Mouse (Mus musculus): ENCODE measurements around the gene Gm21988. TPM values are rescaled to one million over a fixed set of nuclear protein-coding genes. Genes with fewer than 3 reads are reported as not detected.

Gene Gm21988
- polyA plus RNA-seq, 2 experiments: 4.2 to 4.5 TPM

GRCm38 (mm10) chr11:70191188-70191587 lies 48.4 kb downstream of the Gm21988 start:
- no peak for TF ChIP-seq EP300 (IDR thresholded peaks at IDR 0.05; ENCODE audit: low read depth)
- no peak for TF ChIP-seq CTCF (IDR thresholded peaks at IDR 0.05; ENCODE audit: low read depth)
- no peak overlapping the region for H3K4me3 ChIP-seq (ENCODE audit: insufficient read depth in 1 of 2, low read depth in 2 of 2, low read length in 2 of 2)
- ATAC-seq (ENCODE audit: insufficient read depth) (no peak), DNase-seq (ENCODE audit: low read depth in 3 of 3, low spot score in 3 of 3) (no peak)
- H3K9me3 ChIP-seq (ENCODE audit: control insufficient read depth, low read length): no peaks in the 10 kb centered on the region
- H3K4me1 ChIP-seq (replicated peaks; ENCODE audit: control insufficient read depth in 2 of 2, insufficient read depth in 2 of 2, low read length in 1 of 2): no peaks in the 10 kb centered on the region
- no peaks in the 10 kb centered on the region for H3K27me3 ChIP-seq (ENCODE audit: control insufficient read depth, insufficient read depth, low read length)
- no peak overlapping the region for H3K27ac ChIP-seq
- H3K36me3 ChIP-seq (replicated peaks; ENCODE audit: control insufficient read depth, insufficient read depth, low read depth): no peaks in the 10 kb centered on the region
- H3K4me2 ChIP-seq (ENCODE audit: low read depth): no peak overlapping the region
- H3K9ac ChIP-seq (replicated peaks): no peak overlapping the region
- WGBS (ENCODE audit: insufficient replicate concordance): 58% methylated on average over 6 of the region's 6 CpGs

GRCm38 (mm10) chr11:70189319-70190134 lies 50.1 kb downstream of the Gm21988 start:
- no peak for ATAC-seq (ENCODE audit: insufficient read depth)
- 78% methylated on average over 28 of the region's 28 CpGs for WGBS (ENCODE audit: insufficient replicate concordance)
- H3K9ac ChIP-seq (replicated peaks): no peak overlapping the region

More at GRCm38 (mm10) chr11:70189319-70190134, 50.1 kb downstream of the Gm21988 start:
- Histone ChIP-seq H3K27me3 (ENCODE audit: control insufficient read depth, insufficient read depth, low read length) (no peaks in the 10 kb centered on the region), H3K4me1 (replicated peaks; ENCODE audit: control insufficient read depth in 2 of 2, insufficient read depth in 2 of 2, low read length in 1 of 2) (no peaks in the 10 kb centered on the region), H3K27ac (no peak overlapping the region), H3K36me3 (replicated peaks; ENCODE audit: control insufficient read depth, insufficient read depth, low read depth) (no peaks in the 10 kb centered on the region), H3K4me2 (ENCODE audit: low read depth) (no peak overlapping the region), H3K9me3 (ENCODE audit: control insufficient read depth, low read length) (no peaks in the 10 kb centered on the region), H3K4me3 (ENCODE audit: insufficient read depth in 1 of 2, low read depth in 2 of 2, low read length in 2 of 2) (no peak overlapping the region)
- no peak for DNase-seq (ENCODE audit: low read depth in 3 of 3, low spot score in 3 of 3)
- no peak for TF ChIP-seq CTCF (IDR thresholded peaks at IDR 0.05; ENCODE audit: low read depth)
- no peak for TF ChIP-seq EP300 (IDR thresholded peaks at IDR 0.05; ENCODE audit: low read depth)

MicroRNAs encoded within 50 kb of the gene (microRNA counts, 519-probe panel; counts per million panel counts)
- microRNA mmu-miR-195 (69.9 counts per million), microRNA mmu-miR-497 (69.9 counts per million)

Small RNA genes within 50 kb of the gene (microRNA-seq; reads per million reads assigned to microRNA genes)
- gene Mir195a (380 reads per million, percentile 63 among the genes with 10 or more reads in this experiment), gene Mir497 (not detected), gene Mir497b (not detected)

Other genes starting within 250 kb of the Gm21988 start
- 134 and 140 TPM in 2 replicates for gene Gabarap, start 248.7 kb downstream of the Gm21988 start, polyA plus RNA-seq (2012; rRNA removed)
- 296 and 300 TPM in 2 replicates for gene Gabarap, start 248.7 kb downstream of the Gm21988 start, polyA plus RNA-seq (2014; fragmentation: Nextera tagmentation; extraction: Ambion mirVana)
- gene Phf23, start 244.1 kb downstream of the Gm21988 start, polyA plus RNA-seq (2012; rRNA removed): 10.8 and 14.8 TPM in 2 replicates
- gene Phf23, start 244.1 kb downstream of the Gm21988 start, polyA plus RNA-seq (2014; fragmentation: Nextera tagmentation; extraction: Ambion mirVana): 11.9 and 12.1 TPM in 2 replicates
- gene Dvl2, start 239.2 kb downstream of the Gm21988 start, polyA plus RNA-seq (2012; rRNA removed): 4.2 and 4.6 TPM in 2 replicates
- 3.4 and 4.2 TPM in 2 replicates for gene Dvl2, start 239.2 kb downstream of the Gm21988 start, polyA plus RNA-seq (2014; fragmentation: Nextera tagmentation; extraction: Ambion mirVana)
- gene Acadvl, start 224.4 kb downstream of the Gm21988 start, polyA plus RNA-seq (2012; rRNA removed): 27.8 and 40.6 TPM in 2 replicates
- 84.1 and 98.1 TPM in 2 replicates for gene Acadvl, start 224.4 kb downstream of the Gm21988 start, polyA plus RNA-seq (2014; fragmentation: Nextera tagmentation; extraction: Ambion mirVana)
- gene Dlg4, start 222.9 kb downstream of the Gm21988 start, polyA plus RNA-seq (2012; rRNA removed): 1.5 and 1.9 TPM in 2 replicates
- gene Dlg4, start 222.9 kb downstream of the Gm21988 start, polyA plus RNA-seq (2014; fragmentation: Nextera tagmentation; extraction: Ambion mirVana): 0.33 and 0.54 TPM in 2 replicates
- gene Asgr1, start 185.7 kb downstream of the Gm21988 start, polyA plus RNA-seq (2012; rRNA removed): 1.3 TPM in 2 replicates
- 2.6 and 4.1 TPM in 2 replicates for gene Asgr1, start 185.7 kb downstream of the Gm21988 start, polyA plus RNA-seq (2014; fragmentation: Nextera tagmentation; extraction: Ambion mirVana)
- 10.0 and 11.5 TPM in 2 replicates for gene Asgr2, start 147.2 kb downstream of the Gm21988 start, polyA plus RNA-seq (2012; rRNA removed)
- gene Asgr2, start 147.2 kb downstream of the Gm21988 start, polyA plus RNA-seq (2014; fragmentation: Nextera tagmentation; extraction: Ambion mirVana): 9.0 and 10.6 TPM in 2 replicates
- 1.1 and 1.2 TPM in 2 replicates for gene Mgl2, start 109.5 kb downstream of the Gm21988 start, polyA plus RNA-seq (2012; rRNA removed)
- gene Mgl2, start 109.5 kb downstream of the Gm21988 start, polyA plus RNA-seq (2014; fragmentation: Nextera tagmentation; extraction: Ambion mirVana): 1.9 and 2.2 TPM in 2 replicates
- gene Clec10a, start 83.6 kb downstream of the Gm21988 start, polyA plus RNA-seq (2012; rRNA removed): 0.25 and 0.34 TPM in 2 replicates
- 0.16 and 0.76 TPM in 2 replicates for gene Clec10a, start 83.6 kb downstream of the Gm21988 start, polyA plus RNA-seq (2014; fragmentation: Nextera tagmentation; extraction: Ambion mirVana)
- gene Slc16a11, start 27.1 kb downstream of the Gm21988 start, polyA plus RNA-seq (2012; rRNA removed): 0.52 and 0.79 TPM in 2 replicates
- gene Slc16a11, start 27.1 kb downstream of the Gm21988 start, polyA plus RNA-seq (2014; fragmentation: Nextera tagmentation; extraction: Ambion mirVana): 0.47 TPM in 2 replicates
- gene Slc16a13, start 18.8 kb downstream of the Gm21988 start, polyA plus RNA-seq (2012; rRNA removed): 2.9 and 3.2 TPM in 2 replicates
- gene Slc16a13, start 18.8 kb downstream of the Gm21988 start, polyA plus RNA-seq (2014; fragmentation: Nextera tagmentation; extraction: Ambion mirVana): 3.8 and 4.4 TPM in 2 replicates
- gene Bcl6b, start 10.0 kb downstream of the Gm21988 start, polyA plus RNA-seq (2012; rRNA removed): 1.0 TPM in 2 replicates
- 1.0 and 2.5 TPM in 2 replicates for gene Bcl6b, start 10.0 kb downstream of the Gm21988 start, polyA plus RNA-seq (2014; fragmentation: Nextera tagmentation; extraction: Ambion mirVana)
- gene 0610010K14Rik, start 1.9 kb downstream of the Gm21988 start, polyA plus RNA-seq (2012; rRNA removed): 53.3 and 56.1 TPM in 2 replicates
- gene 0610010K14Rik, start 1.9 kb downstream of the Gm21988 start, polyA plus RNA-seq (2014; fragmentation: Nextera tagmentation; extraction: Ambion mirVana): 78.4 and 79.8 TPM in 2 replicates
- gene Rnasek, start within 50 bp of the Gm21988 start, polyA plus RNA-seq (2012; rRNA removed): 29.9 and 41.0 TPM in 2 replicates
- 124 and 143 TPM in 2 replicates for gene Rnasek, start within 50 bp of the Gm21988 start, polyA plus RNA-seq (2014; fragmentation: Nextera tagmentation; extraction: Ambion mirVana)
- 9.9 and 11.2 TPM in 2 replicates for gene Alox12, start 15.5 kb upstream of the Gm21988 start, polyA plus RNA-seq (2012; rRNA removed)
- 13.6 and 16.9 TPM in 2 replicates for gene Alox12, start 15.5 kb upstream of the Gm21988 start, polyA plus RNA-seq (2014; fragmentation: Nextera tagmentation; extraction: Ambion mirVana)
- 0.05 and 0.06 TPM in 2 replicates for gene Alox12e, start 82.8 kb upstream of the Gm21988 start, polyA plus RNA-seq (2012; rRNA removed)
- gene Alox12e, start 82.8 kb upstream of the Gm21988 start, polyA plus RNA-seq (2014; fragmentation: Nextera tagmentation; extraction: Ambion mirVana): 0.10 TPM in 1 of 2 replicates, not detected in the other
- gene Alox15, start 112.2 kb upstream of the Gm21988 start, polyA plus RNA-seq (2012; rRNA removed): 0.78 and 1.3 TPM in 2 replicates
- gene Alox15, start 112.2 kb upstream of the Gm21988 start, polyA plus RNA-seq (2014; fragmentation: Nextera tagmentation; extraction: Ambion mirVana): 0.66 and 0.91 TPM in 2 replicates
- 9.6 and 9.8 TPM in 2 replicates for gene Pelp1, start 170.2 kb upstream of the Gm21988 start, polyA plus RNA-seq (2012; rRNA removed)
- gene Pelp1, start 170.2 kb upstream of the Gm21988 start, polyA plus RNA-seq (2014; fragmentation: Nextera tagmentation; extraction: Ambion mirVana): 12.1 and 13.8 TPM in 2 replicates
- gene Arrb2, start 192.8 kb upstream of the Gm21988 start, polyA plus RNA-seq (2012; rRNA removed): 17.8 and 19.4 TPM in 2 replicates
- 9.8 and 11.0 TPM in 2 replicates for gene Arrb2, start 192.8 kb upstream of the Gm21988 start, polyA plus RNA-seq (2014; fragmentation: Nextera tagmentation; extraction: Ambion mirVana)
- 11.9 and 12.8 TPM in 2 replicates for gene Med11, start 212.1 kb upstream of the Gm21988 start, polyA plus RNA-seq (2012; rRNA removed)
- 17.0 and 20.0 TPM in 2 replicates for gene Med11, start 212.1 kb upstream of the Gm21988 start, polyA plus RNA-seq (2014; fragmentation: Nextera tagmentation; extraction: Ambion mirVana)
- gene Zmynd15, start 219.6 kb upstream of the Gm21988 start, polyA plus RNA-seq (2012; rRNA removed): 0.28 and 0.31 TPM in 2 replicates
- 0.10 and 0.29 TPM in 2 replicates for gene Zmynd15, start 219.6 kb upstream of the Gm21988 start, polyA plus RNA-seq (2014; fragmentation: Nextera tagmentation; extraction: Ambion mirVana)
- gene Cxcl16, start 220.2 kb upstream of the Gm21988 start, polyA plus RNA-seq (2012; rRNA removed): 0.94 and 1.1 TPM in 2 replicates
- gene Cxcl16, start 220.2 kb upstream of the Gm21988 start, polyA plus RNA-seq (2014; fragmentation: Nextera tagmentation; extraction: Ambion mirVana): 0.79 and 1.5 TPM in 2 replicates